Mouse (Mus musculus) urinary bladder, postnatal 10 days (tissue): ENCODE results near the gene Inmt.

Source experiments
- DNase-seq: peaks from one replicate; pipeline ENCODE4 v3.0.0; 2022; ENCODE audit warnings: low spot score

The Inmt gene

DNA sequence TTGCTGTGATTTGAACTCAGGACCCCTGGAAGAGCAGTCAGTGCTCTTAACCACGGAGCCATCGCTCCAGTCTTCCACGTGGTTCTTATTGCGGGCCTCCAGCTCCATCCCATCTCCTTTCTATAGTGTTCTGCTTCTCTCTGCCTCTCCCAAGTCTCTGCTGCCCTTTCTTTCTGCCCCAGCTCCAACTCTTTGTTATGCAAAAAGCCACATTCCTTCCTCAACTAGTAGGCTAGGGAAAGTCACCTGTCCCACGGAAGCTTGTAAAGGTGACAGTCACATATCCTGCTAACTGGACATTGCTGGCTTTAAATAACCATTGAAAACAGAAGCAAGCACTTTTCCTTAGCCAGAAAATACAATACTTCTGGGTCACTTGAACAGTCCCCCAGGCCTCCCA is 5.0 kb downstream of the Inmt start:
- DNase-seq: no peak

DNA sequence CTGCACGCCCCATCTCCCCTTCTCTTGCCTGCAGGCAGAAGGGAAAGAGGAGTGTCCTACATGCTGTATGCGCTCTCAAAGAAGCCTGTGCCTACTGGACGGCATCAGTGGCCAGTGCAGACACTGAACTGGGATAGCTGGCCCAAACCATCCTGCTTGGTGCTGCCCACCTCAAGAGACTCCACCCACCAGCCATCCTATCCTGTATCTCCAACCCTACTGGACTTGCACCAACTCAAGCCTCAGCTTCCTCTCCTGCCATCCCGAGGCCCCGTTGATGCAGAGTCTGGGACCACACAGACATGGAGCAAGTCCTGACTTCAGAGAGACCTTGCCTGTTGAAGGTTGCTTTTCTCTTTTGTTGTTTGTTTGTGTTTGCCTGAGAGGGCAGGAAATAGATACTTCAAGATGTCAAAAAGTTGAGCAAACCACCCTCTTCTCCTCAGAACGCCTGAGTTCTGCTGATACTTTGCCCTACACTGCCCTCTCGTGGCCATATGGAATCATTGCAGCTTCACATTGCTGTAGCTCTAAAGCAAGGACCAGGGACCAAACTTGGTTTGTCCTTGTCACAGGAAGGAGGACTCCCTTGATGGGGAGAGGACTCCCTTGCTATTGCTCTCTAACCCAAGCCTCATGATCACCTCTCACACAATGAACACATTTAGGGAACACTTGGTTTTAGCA is 7.9 kb downstream of the Inmt start:
- no peak for DNase-seq

DNA sequence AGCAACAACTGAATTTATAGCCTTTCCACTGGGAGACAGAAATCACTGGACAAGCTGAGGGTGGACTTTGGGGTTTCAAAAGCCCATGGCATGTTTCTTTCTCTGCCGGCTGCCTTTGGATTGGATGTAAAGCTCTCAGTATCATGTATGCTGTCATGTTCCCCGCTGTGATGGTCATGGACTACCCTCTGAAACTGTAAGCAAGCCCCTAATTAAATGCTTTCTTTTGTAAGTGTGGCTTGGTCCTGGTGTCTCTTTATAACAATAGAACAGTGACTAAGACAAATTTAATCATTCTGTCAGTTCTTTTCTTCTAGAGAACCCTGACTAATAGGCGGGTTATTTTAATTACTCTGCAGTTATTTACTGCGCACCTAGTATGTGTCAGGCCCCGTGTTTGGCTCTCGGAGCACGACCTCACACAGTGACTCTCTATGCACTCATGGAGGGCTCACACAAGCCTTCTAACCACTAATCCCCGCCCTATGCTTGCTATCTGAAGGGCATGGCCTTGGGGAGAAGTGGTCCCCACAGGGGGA is 11.7 kb downstream of the Inmt start:
- no peak for DNase-seq

DNA sequence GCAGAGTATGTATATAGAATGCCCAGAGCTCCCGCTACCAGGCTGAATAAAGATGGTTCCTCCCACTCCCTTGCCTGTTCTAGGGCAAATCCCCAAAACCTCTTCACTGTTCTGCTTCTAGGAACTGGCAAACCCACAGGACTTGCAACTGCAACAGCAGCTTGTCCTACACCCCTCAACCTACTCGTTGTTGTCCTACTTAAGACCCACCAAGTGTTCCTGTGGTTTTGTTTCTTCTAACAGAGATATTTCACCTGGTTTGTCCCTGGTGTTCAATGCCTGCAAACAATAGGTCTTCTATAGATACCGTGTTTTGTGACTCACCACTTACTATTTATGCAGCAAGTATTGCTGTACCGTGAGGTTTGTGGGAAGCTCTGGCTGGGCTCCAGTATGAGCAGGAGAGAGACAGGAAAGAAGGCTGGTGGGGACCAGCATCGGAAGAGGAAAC is 13.5 kb downstream of the Inmt start:
- no peak for DNase-seq

DNA sequence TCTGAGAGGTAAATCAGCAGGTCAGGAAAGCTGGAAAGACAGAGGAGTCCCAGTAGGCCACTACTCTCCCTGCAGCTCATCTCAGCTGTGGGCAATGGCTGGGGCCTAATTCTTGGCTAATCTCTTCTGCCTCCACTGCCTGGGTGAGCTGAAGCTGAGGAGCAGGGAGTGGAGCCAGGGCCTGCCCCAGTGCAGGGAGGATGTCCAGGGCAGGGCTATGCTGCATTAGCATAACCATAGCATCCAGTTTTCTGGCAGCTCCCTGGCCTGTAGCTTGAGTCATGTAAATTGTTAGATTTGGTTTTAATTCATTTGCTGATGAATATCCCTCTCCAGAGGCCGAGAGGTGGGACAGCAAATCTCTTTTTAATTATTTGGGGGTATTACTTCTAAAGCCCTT is 15.6 kb downstream of the Inmt start:
- no peak for DNase-seq

DNA sequence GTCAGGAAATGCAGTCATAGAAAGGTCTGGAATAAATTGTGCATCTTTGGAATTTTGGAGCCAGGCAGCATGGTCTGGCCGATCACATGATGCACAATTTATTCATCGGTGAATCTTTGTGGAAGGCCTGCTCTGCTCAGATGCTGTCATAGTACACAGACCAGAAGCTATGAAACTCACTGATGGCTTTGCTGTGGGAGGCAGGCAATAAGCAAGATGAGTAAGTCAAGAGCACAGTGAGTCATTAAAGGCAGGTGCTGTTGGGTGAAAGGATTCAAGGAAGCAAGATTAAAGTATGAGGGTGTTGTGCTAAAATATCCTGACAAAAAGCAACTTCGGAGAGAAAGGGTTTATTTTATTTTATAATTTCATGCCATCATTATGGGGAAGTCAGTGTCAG is 22.6 kb downstream of the Inmt start:
- no peak for DNase-seq

DNA sequence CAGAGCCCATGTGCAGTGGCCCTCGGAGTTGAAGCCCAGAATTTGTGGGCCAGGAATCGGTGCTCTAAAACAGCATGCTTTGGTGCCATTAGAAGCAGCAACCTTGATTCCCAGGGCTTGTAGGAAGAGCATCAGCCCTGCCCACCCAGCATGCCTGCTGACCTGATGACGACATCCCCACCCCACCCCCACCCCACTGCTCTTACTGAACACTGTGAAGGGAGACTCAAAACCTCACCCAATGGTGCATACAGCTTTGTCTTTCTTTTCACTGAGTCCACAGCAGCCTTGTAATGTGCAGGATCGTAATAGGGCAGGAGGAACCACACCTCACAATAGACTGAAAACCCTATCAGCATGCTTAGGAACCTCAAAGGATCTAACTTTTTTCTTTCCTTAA is 28.7 kb downstream of the Inmt start:
- DNase-seq: no peak

DNA sequence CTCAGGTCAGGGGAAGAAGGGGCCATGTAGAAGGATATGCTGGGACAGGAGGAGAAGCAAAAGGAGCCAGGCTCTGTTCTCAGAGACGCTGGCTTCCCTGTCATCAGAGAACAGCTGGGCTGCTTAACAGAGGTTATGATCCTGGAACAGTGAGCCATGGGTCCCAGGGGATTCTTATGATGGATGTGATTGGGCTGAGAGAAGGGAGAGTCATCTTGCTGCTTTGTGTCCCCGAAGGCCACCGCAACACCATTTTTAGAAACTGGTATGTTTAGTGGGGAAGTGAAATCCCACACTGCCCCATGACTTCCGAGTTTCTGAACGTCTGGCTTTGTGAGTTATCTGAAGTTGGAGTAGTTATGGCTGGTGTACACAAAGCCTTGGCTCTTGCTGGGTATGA is 29.6 kb downstream of the Inmt start:
- DNase-seq: no peak

DNA sequence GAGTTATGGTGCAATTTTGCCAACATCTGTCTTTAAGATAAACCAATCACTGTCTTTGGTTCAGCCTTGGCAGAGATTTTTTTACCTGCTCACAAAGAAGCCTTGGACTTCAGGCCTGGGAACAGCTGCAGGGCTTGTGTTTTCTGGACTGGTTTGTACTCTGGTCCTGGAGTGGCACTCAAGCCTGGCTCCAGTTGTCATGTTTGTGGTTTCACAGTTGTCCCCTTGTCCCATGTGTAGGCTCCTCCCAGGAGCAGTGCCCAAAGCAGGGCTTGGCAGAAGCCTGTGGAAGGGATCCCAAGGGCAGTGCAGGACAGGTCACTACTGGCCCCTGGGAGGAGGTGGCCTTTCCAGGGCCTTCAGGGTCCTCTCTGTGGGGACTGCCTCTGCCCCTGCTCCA is 36.5 kb downstream of the Inmt start:
- DNase-seq: no peak

DNA sequence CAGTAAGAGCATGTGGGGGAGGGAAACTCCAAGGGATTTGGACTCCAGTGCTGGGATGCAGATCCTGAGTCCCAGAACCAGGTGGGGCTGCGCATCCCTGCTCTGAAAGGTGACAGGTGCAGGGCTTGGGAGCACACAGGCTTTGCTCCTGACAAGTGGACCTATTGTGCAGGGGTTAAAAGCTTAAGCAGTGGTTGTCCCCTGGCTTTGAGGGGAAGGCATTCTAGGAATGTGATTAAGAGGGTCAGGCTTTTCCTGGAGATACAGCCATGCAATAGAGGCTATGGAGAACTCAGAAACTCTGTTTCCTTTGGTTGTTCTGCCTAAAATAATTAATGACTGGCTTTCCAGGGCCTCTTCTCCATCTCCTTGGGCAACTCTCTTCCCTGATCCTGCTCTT is 41.4 kb downstream of the Inmt start:
- no peak for DNase-seq

DNA sequence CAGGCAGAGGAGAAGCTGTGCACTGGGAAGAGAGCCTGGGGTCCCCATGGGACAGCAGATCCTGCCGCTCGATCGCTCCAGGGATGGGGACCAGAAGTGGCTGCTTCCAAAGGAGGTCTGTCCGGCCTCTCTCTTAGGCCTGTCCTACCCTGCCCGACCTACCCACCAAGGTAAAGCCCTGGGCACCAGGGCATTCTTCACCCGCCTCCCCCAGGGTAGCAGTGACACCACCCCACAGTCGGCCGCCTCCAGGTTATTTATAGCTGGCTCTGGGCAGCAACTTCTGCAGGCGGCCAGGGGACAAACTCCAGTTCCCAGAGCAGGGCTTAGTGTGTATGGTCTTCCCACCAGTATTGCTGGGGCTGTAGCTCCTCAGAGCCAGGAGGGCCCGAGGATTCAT is 42.0 kb downstream of the Inmt start, which contains the start of gene Crhr2:
Gene Crhr2 (minus strand): TSS at position 223 of the 400 bp plus-strand sequence.
- no peak for DNase-seq

DNA sequence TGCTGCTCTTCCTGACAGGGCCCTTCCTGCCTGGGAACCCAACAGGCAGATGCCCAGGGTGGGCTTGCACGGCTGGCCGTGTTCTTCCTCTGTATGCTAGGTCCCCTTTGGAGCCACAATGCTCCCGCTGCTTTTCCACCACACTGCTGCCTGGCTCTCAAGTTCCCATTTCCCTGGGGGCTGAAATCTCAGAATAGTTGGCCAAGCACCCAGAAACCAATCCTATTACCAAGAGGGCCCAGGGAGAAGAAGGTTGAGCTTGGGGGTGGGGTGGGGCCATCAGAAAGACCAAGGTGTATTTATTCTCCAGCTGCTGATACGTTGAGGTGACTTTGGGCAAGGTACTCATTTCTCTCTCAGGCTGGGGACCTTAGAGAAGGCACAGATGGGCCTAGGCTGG is 43.5 kb downstream of the Inmt start:
- no peak for DNase-seq

DNA sequence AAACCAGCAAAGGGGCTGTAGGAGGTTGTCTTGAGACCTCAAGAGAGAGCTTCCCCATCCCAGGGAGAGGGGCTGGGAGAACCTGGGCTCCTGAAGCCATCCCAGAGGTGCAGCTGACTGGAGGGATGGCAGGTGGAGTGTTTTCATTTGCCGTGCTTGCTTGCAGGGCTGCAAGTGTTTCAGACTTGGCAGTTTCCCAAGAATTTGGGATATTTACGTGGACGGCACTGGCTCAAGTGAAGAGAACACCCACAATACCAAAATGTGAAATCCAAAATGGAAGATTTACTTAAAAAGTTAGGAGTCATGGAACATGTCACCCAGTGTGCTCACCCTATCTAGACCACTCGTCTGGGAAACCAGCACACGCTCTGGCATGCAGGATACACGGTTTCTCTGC is 44.2 kb downstream of the Inmt start:
- no peak for DNase-seq

DNA sequence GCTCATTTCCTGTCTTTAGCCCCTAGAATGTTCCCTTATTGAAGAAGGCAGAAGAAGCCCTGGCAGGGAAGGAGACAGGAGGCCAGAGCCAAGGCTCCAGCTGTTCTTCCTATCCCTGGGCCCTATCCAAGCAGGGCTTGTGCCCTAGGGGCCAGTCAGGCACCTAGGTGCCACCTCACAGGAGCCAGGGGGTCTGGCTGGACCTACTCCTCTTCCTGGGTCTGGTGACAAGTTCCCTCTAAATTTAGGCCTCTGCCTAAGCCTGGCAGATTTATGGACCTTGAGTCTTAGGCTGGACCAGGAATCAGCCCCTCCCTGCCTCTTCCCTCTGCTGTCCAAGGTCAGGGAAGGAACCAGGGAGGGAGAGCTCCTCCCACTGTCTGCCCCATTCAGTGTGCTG is 46.5 kb downstream of the Inmt start:
- DNase-seq: no peak

DNA sequence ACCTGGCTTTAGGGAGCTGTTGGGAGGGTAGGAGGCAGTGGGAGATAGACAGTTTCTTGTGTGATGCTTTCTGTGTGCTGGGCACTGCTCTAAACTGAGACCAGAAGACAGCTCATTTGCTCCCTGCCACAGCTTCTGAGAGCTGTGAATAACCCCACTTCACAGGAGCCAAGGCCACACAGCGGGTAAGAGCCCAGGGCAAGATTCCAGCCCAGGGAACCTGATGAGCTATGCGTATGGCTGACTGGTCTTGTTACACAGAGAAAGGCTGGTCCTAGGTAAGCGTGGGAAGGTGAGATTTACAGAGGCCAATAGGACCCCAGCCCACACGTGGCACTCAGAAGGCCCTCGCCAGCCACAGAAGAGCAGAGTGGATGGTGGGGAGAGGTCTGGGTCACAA is 48.3 kb downstream of the Inmt start:
- DNase-seq: no peak

DNA sequence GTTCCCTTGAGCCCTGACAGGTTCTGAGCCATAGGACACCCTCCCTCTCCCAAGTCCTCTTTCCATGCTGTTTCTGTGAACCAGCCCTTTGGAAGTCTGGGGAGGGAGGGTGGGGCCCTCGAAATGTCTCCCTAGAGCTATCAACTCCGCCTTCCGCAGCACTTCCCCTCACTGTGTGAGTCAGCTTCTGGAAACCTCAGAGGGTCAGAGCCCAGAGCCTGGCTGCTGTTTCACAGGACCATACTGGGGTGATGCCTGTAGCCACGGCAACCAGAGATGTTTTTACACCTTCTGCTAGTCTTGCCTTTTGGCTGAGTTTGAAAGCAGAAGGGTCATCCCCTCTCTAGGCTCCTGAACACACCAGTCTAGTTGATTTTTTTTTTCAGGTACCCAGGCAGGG is 51.8 kb downstream of the Inmt start:
- DNase-seq: no peak
